Mouse (Mus musculus) right cerebral cortex, postnatal 36 days (tissue): ENCODE data around the gene Stap2.

Experiments used
- DNase-seq, 2 experiments: peaks; one replicate each; pipeline ENCODE4 v3.0.0; 2022; ENCODE audit warnings: low spot score in 2 of 2, mixed read lengths in 1 of 2

The Stap2 gene

DNA sequence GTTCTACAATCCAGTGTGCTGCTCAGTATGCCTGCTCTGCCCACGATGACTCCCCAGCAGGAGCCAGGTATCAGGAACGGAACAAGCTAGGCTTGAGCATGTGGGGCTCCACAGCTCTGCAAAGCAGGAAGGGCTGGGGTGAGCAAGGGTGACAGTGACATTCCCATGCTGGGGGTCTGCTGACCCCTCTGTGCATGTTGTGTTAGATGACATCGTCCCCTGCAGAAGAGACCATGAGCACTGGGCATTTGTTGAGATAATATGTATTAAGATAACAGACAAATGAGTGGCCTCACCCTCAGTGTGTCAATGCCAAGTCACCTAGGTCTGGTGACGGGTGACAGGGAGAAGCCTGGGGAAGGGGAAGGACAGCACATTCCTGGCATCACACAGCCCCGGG is 19.5 kb upstream of the Stap2 start:
- no peak for DNase-seq

- no peak for DNase-seq
Measured at GRCm38 (mm10) chr17:56024476-56024875, 19.1 kb upstream of the Stap2 start.

- DNase-seq: no peak
Measured at GRCm38 (mm10) chr17:56023386-56023785, 18.0 kb upstream of the Stap2 start.

- no peak for DNase-seq
Measured at GRCm38 (mm10) chr17:56022989-56023290, 17.6 kb upstream of the Stap2 start.

- no peak for DNase-seq
Measured at GRCm38 (mm10) chr17:56022131-56022988, 17.0 kb upstream of the Stap2 start.

DNA sequence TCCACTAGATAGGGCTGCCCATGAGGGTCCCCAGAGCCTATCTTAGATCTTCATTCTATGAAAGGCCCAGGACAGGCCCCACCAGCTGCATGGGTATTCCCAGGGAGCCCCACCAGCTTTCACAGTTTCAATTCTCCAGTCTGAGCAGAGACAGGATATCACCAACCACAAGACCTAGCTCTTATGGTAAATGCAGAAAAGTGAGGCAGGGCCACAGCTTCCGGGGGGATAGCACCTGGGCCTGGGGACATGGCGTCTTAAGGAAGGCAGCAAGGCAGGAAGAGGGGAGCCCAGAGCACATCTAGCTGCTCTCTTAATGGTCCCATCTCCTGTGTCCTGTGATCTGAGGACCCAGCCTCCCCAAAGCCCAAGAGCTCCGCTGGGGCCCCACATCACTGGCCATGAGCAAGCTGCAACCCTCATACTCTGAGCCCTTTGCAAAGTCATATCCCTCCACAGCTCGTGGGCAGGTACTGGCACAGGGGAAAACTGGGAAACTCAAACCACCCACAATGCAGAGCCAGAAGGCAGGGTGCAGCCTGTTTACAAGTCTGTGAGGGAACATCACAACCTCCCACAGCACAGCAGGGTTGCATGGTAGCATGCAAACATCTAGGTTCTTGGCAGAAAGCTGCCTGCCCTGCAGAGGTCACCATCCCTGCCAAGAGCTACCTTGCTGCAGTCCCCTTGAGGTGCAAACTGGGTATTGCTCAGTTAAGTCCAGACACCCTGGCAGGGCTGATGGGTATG is 16.0 kb upstream of the Stap2 start:
- DNase-seq: peak in 1 of 2 experiments; percentile 78

- no peak for DNase-seq
Measured at GRCm38 (mm10) chr17:56020400-56021084, 15.2 kb upstream of the Stap2 start.

- peak in 1 of 2 experiments; percentile 62 for DNase-seq
Measured at GRCm38 (mm10) chr17:56018347-56019131, 13.2 kb upstream of the Stap2 start.

DNA sequence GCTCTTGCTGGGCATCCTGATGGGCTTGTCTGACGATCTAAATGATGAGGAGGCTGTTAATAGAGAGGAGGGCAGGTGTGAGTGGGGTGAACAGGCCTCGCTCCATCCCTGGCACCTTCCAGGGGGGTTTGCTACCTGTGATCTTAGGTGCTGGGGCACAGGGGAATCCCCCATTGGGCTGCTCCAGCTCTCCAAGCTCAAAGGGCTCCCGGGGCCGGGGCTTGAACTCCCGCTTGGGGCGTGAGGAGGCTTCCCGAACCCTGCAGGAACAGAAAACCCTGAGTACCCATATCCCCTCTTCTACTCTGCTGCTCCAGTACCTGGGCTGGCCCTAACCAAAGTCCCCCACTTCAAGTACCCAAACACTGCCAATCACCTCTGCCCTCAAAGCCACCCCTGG is 12.5 kb upstream of the Stap2 start:
- DNase-seq: no peak

GRCm38 (mm10) chr17:56016793-56017785 is 11.7 kb upstream of the Stap2 start:
- no peak for DNase-seq

- DNase-seq: no peak
Measured at GRCm38 (mm10) chr17:56016382-56016781, 11.0 kb upstream of the Stap2 start.

- DNase-seq: no peak
Measured at GRCm38 (mm10) chr17:56015293-56015692, 9.9 kb upstream of the Stap2 start.

GRCm38 (mm10) chr17:56011441-56011840 is 6.1 kb upstream of the Stap2 start:
- no peak for DNase-seq

DNA sequence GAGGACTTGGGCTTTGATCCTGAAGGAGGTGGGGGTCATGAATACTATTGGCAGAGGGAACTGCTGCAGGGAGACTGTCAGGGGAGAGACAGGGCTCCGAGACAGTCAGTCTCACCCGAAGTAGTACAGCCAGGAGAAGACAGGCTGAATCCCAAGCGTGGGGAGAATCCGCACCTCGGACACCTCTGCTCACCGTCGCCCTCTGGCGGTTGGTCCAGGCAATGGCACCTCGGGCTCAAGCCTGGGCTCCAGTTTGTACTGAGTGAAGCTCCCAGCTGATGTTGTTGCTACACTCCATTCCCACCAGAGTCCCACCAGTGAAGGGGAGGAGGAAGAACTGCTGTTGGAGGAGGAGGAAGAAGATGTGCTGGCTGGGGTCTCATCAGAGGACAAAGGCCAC is 5.3 kb upstream of the Stap2 start:
- no peak for DNase-seq

- no peak for DNase-seq
Measured at GRCm38 (mm10) chr17:56010255-56010654, 4.9 kb upstream of the Stap2 start.

DNA sequence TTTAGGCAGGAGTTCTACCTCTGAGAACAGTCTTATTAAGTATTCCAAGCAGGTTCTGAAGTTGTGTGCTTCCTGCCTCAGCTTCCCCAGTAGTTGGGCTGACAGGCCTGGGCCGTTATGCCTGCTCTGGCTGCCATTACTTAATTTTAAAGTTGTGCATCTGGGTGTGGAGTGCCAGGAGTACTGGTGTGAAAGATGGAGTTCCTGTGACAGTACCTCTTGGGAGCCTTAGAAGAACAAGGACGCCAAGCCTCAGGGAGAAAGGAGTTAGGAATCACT is 4.5 kb upstream of the Stap2 start:
- DNase-seq: no peak

GRCm38 (mm10) chr17:56009088-56009961 is 3.9 kb upstream of the Stap2 start:
- peak; percentile 90 to 93 for DNase-seq

GRCm38 (mm10) chr17:56008356-56009087 is 3.1 kb upstream of the Stap2 start:
- DNase-seq: peak; percentile 93 to 96
